Mouse (Mus musculus) CH12.LX (cell line): Measurements from ENCODE around the gene Zbtb26. TPM values are rescaled to one million over a fixed set of nuclear protein-coding genes. Genes with fewer than 3 reads are reported as not detected.

Source experiments
- DNase-seq: peaks from one replicate; pipeline ENCODE4 v3.0.0-alpha.2; 2013; ENCODE audit errors: extremely low read depth
- H3K27ac ChIP-seq: 2 replicates; pipeline ENCODE4 v1.5.1; 2012; ENCODE audit warnings: low read depth, mild to moderate bottlenecking, control low read depth, moderate library complexity; ENCODE audit not compliant: insufficient read depth
- H3K27me3 ChIP-seq: replicated peaks from 2 replicates; pipeline ENCODE3; 2012; ENCODE audit warnings: inconsistent platforms
- H3K36me3 ChIP-seq, 2 experiments: replicated peaks in 1 of 2; 2 replicates each; pipeline versions ENCODE3 to v1.6.1; 2012; ENCODE audit warnings: inconsistent platforms in 1 of 2, low read length in 1 of 2, mild to moderate bottlenecking in 1 of 2, mixed read lengths in 1 of 2, moderate library complexity in 1 of 2; ENCODE audit not compliant: control insufficient read depth in 1 of 2, insufficient read depth in 1 of 2
- H3K4me1 ChIP-seq, 2 experiments: 2 replicates each; pipeline ENCODE4 v1.6.1; 2012; ENCODE audit warnings: inconsistent platforms in 1 of 2, moderate library complexity in 1 of 2; ENCODE audit not compliant: insufficient read depth in 2 of 2, control insufficient read depth in 1 of 2
- H3K4me2 ChIP-seq: 2 replicates; pipeline ENCODE4 v1.6.1; 2012; ENCODE audit warnings: low read depth, mild to moderate bottlenecking, control low read depth; ENCODE audit not compliant: poor library complexity, insufficient read depth, severe bottlenecking
- H3K4me3 ChIP-seq, 3 experiments: fragments of 150-350 bp in 1 of 3; sonication (generic) in 1 of 3; replicated peaks in 1 of 3; 2 replicates each; pipeline versions ENCODE3 to v1.5.1; 2011 to 2012; ENCODE audit warnings: low read depth in 2 of 3, low read length in 2 of 3, mild to moderate bottlenecking in 2 of 3, moderate library complexity in 2 of 3, control low read depth in 1 of 3, improper control_type of control experiment in 1 of 3, inconsistent platforms in 1 of 3, mixed read lengths in 1 of 3; ENCODE audit not compliant: poor library complexity in 1 of 3
- H3K79me2 ChIP-seq: replicated peaks from 2 replicates; pipeline ENCODE4 v1.6.1; 2012; ENCODE audit warnings: mild to moderate bottlenecking, moderate library complexity; ENCODE audit not compliant: control insufficient read depth, poor library complexity, insufficient read depth, severe bottlenecking; ENCODE audit errors: extremely low read depth
- H3K9ac ChIP-seq: 2 replicates; pipeline ENCODE4 v1.6.1; 2012; ENCODE audit warnings: low read depth, mild to moderate bottlenecking, control low read depth, moderate library complexity; ENCODE audit not compliant: insufficient read depth
- H3K9me3 ChIP-seq: replicated peaks from 2 replicates; pipeline ENCODE3; 2012; ENCODE audit warnings: low read length, inconsistent platforms, mixed read lengths
- CHD1 ChIP-seq: IDR thresholded peaks from 2 replicates; pipeline ENCODE4 v1.6.1; 2012; ENCODE audit warnings: low read depth, low read length, improper control_type of control experiment, inconsistent platforms
- CHD2 ChIP-seq: IDR thresholded peaks from 2 replicates; pipeline ENCODE4 v1.6.1; 2011; ENCODE audit warnings: low read length, improper control_type of control experiment
- E2F4 ChIP-seq: IDR thresholded peaks from 2 replicates; pipeline ENCODE4 v1.6.1; 2011; ENCODE audit warnings: low read depth, low read length, improper control_type of control experiment; ENCODE audit not compliant: insufficient replicate concordance
- ELF1 ChIP-seq: IDR thresholded peaks from 2 replicates; pipeline ENCODE4 v1.6.1; 2014; ENCODE audit warnings: low read depth, mild to moderate bottlenecking, inconsistent platforms, low read length, improper control_type of control experiment
- EP300 ChIP-seq: IDR thresholded peaks from 2 replicates; pipeline ENCODE4 v1.6.1; 2011; ENCODE audit warnings: low read length, improper control_type of control experiment
- ETS1 ChIP-seq: conservative IDR thresholded peaks from 2 replicates; pipeline ENCODE4 v1.6.1; 2012; ENCODE audit warnings: low read depth, mild to moderate bottlenecking, inconsistent platforms, low read length, improper control_type of control experiment, moderate library complexity
- GABPA ChIP-seq: IDR thresholded peaks from 2 replicates; pipeline ENCODE4 v1.6.1; 2012; ENCODE audit warnings: low read depth, low read length, improper control_type of control experiment, inconsistent platforms; ENCODE audit not compliant: insufficient replicate concordance
- KAT2A ChIP-seq: IDR thresholded peaks from 2 replicates; pipeline ENCODE4 v1.6.1; 2012; ENCODE audit warnings: low read length, improper control_type of control experiment, inconsistent platforms; ENCODE audit not compliant: insufficient replicate concordance
- MAX ChIP-seq: IDR thresholded peaks from 2 replicates; pipeline ENCODE4 v1.6.1; 2011; ENCODE audit warnings: low read length, improper control_type of control experiment
- MYC ChIP-seq: IDR thresholded peaks from 2 replicates; pipeline ENCODE4 v1.6.1; 2011; ENCODE audit warnings: low read depth, mild to moderate bottlenecking, improper control_type of control experiment, low read length
- NRF1 ChIP-seq: IDR thresholded peaks from 2 replicates; pipeline ENCODE4 v1.6.1; 2014; ENCODE audit warnings: low read depth, mild to moderate bottlenecking, inconsistent platforms, low read length, improper control_type of control experiment, moderate library complexity
- PAX5 ChIP-seq: IDR thresholded peaks from 2 replicates; pipeline ENCODE4 v1.6.1; 2012; ENCODE audit warnings: low read length, inconsistent platforms, mixed read lengths
- RAD21 ChIP-seq: IDR thresholded peaks from 2 replicates; pipeline ENCODE4 v1.6.1; 2011; ENCODE audit warnings: low read depth, mild to moderate bottlenecking, low read length, improper control_type of control experiment, moderate library complexity
- RCOR1 ChIP-seq: conservative IDR thresholded peaks from 2 replicates; pipeline ENCODE4 v1.6.1; 2012; ENCODE audit warnings: low read depth, mild to moderate bottlenecking, inconsistent platforms, low read length, improper control_type of control experiment
- SMC3 ChIP-seq: IDR thresholded peaks from 2 replicates; pipeline ENCODE4 v1.6.1; 2011; ENCODE audit warnings: low read depth, low read length, improper control_type of control experiment
- TBP ChIP-seq: conservative IDR thresholded peaks from 2 replicates; pipeline ENCODE4 v1.6.1; 2011; ENCODE audit warnings: low read depth, low read length, improper control_type of control experiment
- TCF12 ChIP-seq: IDR thresholded peaks from 2 replicates; pipeline ENCODE4 v1.6.1; 2014; ENCODE audit warnings: low read depth, mild to moderate bottlenecking, inconsistent platforms, low read length, improper control_type of control experiment
- UBTF ChIP-seq: IDR thresholded peaks from 2 replicates; pipeline ENCODE4 v1.6.1; 2012; ENCODE audit warnings: low read depth, mild to moderate bottlenecking, inconsistent platforms, low read length, improper control_type of control experiment, moderate library complexity
- USF1 ChIP-seq: IDR thresholded peaks from 2 replicates; pipeline ENCODE4 v1.6.1; 2014; ENCODE audit warnings: low read depth, mild to moderate bottlenecking, inconsistent platforms, low read length, improper control_type of control experiment
- USF2 ChIP-seq: conservative IDR thresholded peaks from 2 replicates; pipeline ENCODE4 v1.6.1; 2011; ENCODE audit warnings: low read depth, low read length, improper control_type of control experiment
- ZC3H11A ChIP-seq: IDR thresholded peaks from 2 replicates; pipeline ENCODE4 v1.6.1; 2012; ENCODE audit warnings: low read depth, mild to moderate bottlenecking, inconsistent platforms, low read length, improper control_type of control experiment
- ZMIZ1 ChIP-seq: IDR thresholded peaks from 2 replicates; pipeline ENCODE4 v1.6.1; 2012; ENCODE audit warnings: low read depth, mild to moderate bottlenecking, inconsistent platforms, low read length, improper control_type of control experiment
- dilution Hi-C: fragments of 300-500 bp; cut with MboI; formaldehyde crosslinking; loops from 2 replicates; pipeline ENCODE4 v1.14.3; 2020; ENCODE audit warnings: low sequenced_read_pairs; ENCODE audit not compliant: extremely low pct_unique_long_range_greater_than_20kb, extremely low pct_ligation_motif_present
- in situ Hi-C: fragments of 300-500 bp; cut with MboI; formaldehyde crosslinking; loops from 3 replicates; pipeline ENCODE4 v1.14.3; 2019; ENCODE audit warnings: low sequenced_read_pairs, low pct_ligation_motif_present, low pct_unique_long_range_greater_than_20kb, mixed read lengths
- polyA plus RNA-seq: library from polyadenylated mRNA; unstranded; fragments of >175 nt; gene quantifications from 2 replicates; pipeline ENCODE4 v1.2.1, GENCODE M21; 2012; ENCODE audit warnings: low read depth; ENCODE audit not compliant: insufficient read length
- total RNA-seq, 2 experiments: library from RNA; depleted of rRNA; stranded (reverse); fragments of 300-350 nt in 1 of 2; fragments of >200 nt in 1 of 2; gene quantifications; 2 replicates each; pipeline ENCODE4 v1.2.3; 2012 to 2014

The Zbtb26 gene
- total and polyA plus RNA-seq, 3 experiments = 4.1 to 7.4 (median 6.8) TPM

DNA sequence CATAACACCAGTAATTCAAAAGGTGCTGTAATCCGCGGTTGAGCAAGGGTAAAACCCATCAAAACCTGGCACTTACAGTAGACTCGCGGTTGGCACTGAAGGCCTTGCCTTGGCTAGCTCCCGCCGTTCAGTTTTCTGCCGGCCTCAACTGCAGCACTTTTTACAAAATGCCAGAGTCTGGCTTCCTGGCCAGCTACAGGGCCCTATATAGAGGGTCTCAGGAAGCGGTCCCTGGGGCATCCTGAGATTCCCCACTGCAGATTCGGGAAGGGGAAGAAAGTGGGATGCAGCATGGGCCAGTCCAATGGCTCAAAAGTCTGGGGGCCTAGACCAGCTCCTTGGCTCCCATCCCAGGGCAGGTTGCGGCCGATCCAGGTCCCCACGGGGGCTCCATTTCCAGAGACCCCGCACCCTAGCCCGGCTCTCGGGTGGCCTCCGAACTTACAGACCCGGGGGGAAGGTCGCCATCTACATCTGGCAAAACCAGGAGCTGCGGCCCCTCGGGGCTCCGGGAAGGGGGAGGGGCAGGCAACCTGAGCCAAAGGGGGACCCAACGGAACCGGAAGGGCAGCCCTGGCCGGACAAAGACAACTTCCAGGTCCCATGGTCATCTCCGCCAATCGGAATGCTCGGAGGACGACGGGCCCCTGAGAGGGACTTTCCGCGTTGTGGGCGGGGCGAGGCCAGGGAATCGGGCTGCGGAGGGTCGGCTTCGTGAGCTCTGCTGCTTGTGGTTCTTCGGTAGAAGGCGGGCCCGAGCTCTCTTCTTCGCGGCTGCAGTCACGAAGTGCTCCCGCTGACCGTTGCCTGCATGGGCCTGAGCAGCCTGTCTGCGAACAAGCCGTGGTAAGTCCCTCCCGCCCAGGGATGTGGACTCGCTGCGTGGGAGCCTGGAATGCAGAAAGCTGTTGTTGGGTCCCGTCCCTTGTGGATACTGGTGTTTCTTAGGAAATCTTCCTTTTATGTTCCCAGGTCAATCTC is at the start of gene Zbtb26, which contains the start of the genes Zbtb6 and Rabgap1 (continued):
- TF ChIP-seq ELF1 = peak; percentile 92
- TF ChIP-seq, all 38 proteins: peak for 23

GRCm38 (mm10) chr2:37488956-37489355 is 46.0 kb upstream of the Zbtb26 start:
- no peak for DNase-seq
- no peak overlapping the region for H3K9ac ChIP-seq
- peaks cover 32 to 68% of the 10 kb centered on the region in 2 experiments for H3K36me3 ChIP-seq
- H3K9me3 ChIP-seq = no peaks in the 10 kb centered on the region
- in situ Hi-C loops (no loop called here), dilution Hi-C loops (no loop called here)
- TF ChIP-seq TBP (no peak), ELF1 (no peak), CHD2 (no peak), RCOR1 (no peak), UBTF (no peak), E2F4 (no peak), NRF1 (no peak), ETS1 (no peak), RAD21 (no peak), KAT2A (no peak), MYC (no peak)
- no peak overlapping the region for H3K4me3 ChIP-seq
- no peaks in the 10 kb centered on the region for H3K4me1 ChIP-seq
- no peaks in the 10 kb centered on the region for H3K27me3 ChIP-seq
- no peak overlapping the region for H3K27ac ChIP-seq
- H3K4me2 ChIP-seq = no peak overlapping the region
- no peaks in the 10 kb centered on the region for H3K79me2 ChIP-seq

GRCm38 (mm10) chr2:37486408-37486807 is 43.5 kb upstream of the Zbtb26 start:
- Histone ChIP-seq H3K36me3 (peaks cover 34 to 61% of the 10 kb centered on the region in 2 experiments), H3K4me1 (no peaks in the 10 kb centered on the region), H3K9me3 (no peaks in the 10 kb centered on the region), H3K4me2 (no peak overlapping the region), H3K9ac (no peak overlapping the region), H3K4me3 (no peak overlapping the region), H3K27me3 (no peaks in the 10 kb centered on the region), H3K79me2 (no peaks in the 10 kb centered on the region), H3K27ac (no peak overlapping the region)
- no peak for DNase-seq
- TF ChIP-seq ZMIZ1 (no peak), GABPA (no peak), USF2 (no peak), ZC3H11A (no peak), TCF12 (no peak), UBTF (no peak), EP300 (no peak), USF1 (no peak), MAX (no peak), CHD1 (no peak), ETS1 (no peak), SMC3 (no peak), RCOR1 (no peak), PAX5 (no peak), KAT2A (no peak), MYC (no peak)
- in situ Hi-C loops (no loop called here), dilution Hi-C loops (no loop called here)
